Mouse (Mus musculus): Measurements from ENCODE around the gene Clnk. TPM values are rescaled to one million over a fixed set of nuclear protein-coding genes. Genes with fewer than 3 reads are reported as not detected.

Clnk gene
- polyA plus RNA-seq (2014; fragmentation: Illumina TruSeq; extraction: RNeasy Lipid Tissue Mini Kit (QIAGEN cat#74804); ENCODE audit: low read depth, low replicate concordance): not detected

DNA sequence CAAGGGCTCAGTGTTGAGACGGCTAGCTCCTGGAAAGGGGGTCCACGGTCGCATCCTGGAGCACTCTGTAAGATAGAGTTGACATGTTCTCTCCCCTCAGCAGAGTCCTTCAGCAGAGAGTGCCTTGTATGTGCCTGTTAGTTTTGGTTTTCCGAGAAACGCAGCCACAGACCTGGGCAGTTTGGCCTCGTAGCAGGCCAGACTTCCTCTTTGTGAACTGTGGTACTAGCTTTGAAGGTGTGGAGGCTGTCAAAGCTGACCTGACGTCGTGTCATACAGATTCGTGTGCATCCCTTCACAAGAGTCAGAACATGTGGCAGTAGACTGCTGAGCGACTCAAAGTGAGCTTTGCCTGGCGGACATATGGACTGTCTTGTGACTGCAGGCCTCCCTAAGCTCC, at the start of gene Clnk:
TSS of gene Clnk (minus strand) at position 191 of the 400 bp plus-strand sequence.

DNA sequence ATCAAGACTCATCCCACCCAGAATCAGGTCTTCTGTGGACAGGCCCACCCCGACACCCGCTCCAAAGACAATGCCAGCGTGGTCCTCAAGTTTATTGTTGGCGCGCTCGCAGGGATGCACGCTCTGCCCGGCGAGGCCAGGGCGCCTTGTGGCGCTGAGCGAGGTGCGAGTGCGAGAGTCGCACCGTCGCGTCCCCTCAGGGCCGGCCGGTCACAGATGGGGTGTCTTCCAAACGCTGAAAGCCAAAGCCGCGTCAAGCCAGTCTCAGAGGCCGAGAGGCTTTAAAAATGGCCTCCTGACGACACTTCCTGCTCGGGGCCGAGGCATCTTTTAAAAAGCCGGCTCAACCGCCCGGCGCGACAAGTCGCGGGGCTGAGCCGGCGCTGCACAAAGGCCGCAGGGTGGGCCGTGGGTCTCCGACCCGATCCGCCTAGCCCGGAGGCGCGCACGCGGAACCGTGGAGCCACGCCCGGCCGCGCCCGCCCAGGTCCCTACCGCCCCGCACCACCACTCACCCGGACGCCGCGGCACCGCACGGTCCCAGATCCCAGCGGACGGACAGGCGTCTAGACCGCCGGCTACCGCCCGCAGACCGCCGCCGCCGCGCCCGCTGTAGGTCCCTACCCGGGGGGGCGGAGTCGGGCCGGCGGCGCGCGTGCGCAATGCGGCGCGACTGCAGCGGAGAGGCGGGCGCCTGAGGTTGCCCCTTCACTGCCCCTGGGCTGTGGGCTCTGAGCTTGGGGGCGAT, 192.3 kb downstream of the Clnk start, which contains the start of gene Zfp518b:
TSS of gene Zfp518b (minus strand) at position 663 of the 748 bp plus-strand sequence.

Other genes with a start within 250 kb of the Clnk start
- gene Zfp518b, start 192.0 kb downstream of the Clnk start, polyA plus RNA-seq (2014; fragmentation: Illumina TruSeq; extraction: RNeasy Lipid Tissue Mini Kit (QIAGEN cat#74804); ENCODE audit: low read depth, low replicate concordance): 0.64 TPM

Measured in liver, adult 10 weeks (tissue).